Mouse (Mus musculus) thymus, postnatal 10 days (tissue): ENCODE measurements around the gene Slc25a39.

Experiments used
- DNase-seq, 2 experiments: peaks; one replicate each; pipeline ENCODE4 v3.0.0; 2021; ENCODE audit warnings: low spot score in 2 of 2

The Slc25a39 gene

DNA sequence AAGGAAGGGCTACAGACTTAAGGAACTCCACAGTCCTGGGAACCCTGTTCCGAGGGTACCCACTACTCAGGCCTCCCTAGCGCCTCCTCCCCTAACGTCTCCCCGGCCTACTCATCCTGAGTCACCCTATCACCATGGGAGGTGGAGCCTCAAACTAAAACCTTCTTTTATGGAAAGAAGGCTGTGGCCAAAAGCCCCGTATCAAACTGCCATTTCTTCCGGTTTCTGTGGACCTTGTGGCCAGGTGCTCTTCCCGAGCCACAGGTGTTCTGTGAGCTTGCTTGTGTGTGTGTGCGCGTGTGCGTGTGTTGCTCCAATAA, 28.7 kb upstream of the Slc25a39 start:
- no peak for DNase-seq

DNA sequence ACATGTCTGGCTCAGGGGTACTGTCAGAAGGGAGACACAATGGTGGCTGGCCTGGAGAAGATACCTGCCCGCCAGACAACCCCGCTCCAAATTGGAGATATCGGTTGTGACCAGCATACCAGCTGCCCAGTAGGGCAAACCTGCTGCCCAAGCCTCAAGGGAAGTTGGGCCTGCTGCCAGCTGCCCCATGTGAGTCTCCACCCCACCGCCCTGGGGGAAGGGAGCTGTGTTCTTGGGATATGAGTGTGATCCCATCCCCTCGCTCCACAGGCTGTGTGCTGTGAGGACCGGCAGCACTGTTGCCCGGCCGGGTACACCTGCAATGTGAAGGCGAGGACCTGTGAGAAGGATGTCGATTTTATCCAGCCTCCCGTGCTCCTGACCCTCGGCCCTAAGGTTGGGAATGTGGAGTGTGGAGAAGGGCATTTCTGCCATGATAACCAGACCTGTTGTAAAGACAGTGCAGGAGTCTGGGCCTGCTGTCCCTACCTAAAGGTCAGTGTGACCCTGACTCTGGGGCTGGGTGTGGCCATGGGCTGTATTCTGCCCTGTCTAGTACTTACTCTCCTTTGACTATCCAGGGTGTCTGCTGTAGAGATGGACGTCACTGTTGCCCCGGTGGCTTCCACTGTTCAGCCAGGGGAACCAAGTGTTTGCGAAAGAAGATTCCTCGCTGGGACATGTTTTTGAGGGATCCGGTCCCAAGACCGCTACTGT, 28.2 kb upstream of the Slc25a39 start:
- no peak for DNase-seq

DNA sequence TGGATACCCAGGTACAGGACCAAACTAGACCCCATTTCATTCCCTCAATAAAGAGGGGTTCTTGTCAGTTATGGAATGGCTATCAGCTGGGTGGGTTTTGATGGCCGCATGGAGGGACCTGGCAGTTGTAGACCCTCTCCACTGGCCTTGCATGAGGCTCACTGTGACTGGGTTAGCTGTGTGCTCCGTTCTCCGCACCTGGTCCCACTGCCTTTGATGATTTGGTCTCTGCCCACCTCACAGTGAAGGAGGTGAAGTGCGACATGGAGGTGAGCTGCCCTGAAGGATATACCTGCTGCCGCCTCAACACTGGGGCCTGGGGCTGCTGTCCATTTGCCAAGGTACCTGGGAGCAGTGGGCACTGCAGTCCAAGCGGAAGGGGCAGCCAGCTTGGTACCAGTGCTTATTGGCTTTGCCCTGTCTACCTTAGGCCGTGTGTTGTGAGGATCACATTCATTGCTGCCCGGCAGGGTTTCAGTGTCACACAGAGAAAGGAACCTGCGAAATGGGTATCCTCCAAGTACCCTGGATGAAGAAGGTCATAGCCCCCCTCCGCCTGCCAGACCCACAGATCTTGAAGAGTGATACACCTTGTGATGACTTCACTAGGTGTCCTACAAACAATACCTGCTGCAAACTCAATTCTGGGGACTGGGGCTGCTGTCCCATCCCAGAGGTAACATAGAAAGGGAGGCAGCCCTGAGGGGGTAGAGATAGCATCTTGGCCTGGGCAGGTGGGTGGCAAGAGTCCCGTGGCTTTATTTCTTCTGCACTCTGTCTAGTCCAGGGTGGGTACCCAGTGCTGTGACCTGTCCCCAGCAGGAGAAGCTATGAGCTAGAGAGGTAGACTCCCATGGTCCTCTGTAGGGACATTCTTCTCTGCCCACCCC, 27.3 kb upstream of the Slc25a39 start:
- DNase-seq = no peak

DNA sequence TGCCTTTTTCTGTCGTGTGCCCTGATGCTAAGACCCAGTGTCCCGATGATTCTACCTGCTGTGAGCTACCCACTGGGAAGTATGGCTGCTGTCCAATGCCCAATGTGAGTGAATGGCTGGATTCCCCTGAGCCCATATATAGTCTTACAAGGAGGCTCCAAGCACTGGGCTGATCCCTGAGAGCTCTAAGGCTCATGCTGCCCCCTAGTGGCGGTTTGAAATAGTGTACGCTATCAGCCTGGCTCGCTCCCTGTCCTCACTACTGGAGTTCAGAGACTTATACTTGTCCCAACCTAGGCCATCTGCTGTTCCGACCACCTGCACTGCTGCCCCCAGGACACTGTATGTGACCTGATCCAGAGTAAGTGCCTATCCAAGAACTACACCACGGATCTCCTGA, 26.7 kb upstream of the Slc25a39 start:
- DNase-seq = peak; percentile 52 to 86

DNA sequence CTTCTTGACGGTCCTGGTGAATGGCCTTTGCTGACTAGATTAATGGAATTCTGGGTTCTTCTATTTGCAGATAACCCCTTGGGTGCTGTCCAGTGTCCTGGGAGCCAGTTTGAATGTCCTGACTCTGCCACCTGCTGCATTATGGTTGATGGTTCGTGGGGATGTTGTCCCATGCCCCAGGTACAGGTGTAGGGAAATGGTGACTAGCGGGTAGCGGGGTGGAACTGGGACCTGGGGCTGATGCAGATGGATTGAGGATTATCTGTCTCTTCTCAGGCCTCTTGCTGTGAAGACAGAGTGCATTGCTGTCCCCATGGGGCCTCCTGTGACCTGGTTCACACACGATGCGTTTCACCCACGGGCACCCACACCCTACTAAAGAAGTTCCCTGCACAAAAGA, 26.1 kb upstream of the Slc25a39 start:
- no peak for DNase-seq

DNA sequence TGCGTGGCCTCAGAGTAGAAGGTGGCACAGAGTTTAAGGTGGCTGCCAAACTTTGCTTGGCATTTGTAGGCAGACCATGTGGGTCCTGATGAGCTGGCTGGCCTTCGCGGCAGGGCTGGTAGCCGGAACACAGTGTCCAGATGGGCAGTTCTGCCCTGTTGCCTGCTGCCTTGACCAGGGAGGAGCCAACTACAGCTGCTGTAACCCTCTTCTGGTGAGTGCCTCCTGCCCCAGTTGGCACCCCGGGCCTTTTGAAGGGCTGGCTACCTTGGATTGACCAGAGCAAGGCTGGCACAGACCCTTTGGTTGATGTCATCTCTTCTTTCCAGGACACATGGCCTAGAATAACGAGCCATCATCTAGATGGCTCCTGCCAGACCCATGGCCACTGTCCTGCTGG, 25.1 kb upstream of the Slc25a39 start:
- DNase-seq = no peak

DNA sequence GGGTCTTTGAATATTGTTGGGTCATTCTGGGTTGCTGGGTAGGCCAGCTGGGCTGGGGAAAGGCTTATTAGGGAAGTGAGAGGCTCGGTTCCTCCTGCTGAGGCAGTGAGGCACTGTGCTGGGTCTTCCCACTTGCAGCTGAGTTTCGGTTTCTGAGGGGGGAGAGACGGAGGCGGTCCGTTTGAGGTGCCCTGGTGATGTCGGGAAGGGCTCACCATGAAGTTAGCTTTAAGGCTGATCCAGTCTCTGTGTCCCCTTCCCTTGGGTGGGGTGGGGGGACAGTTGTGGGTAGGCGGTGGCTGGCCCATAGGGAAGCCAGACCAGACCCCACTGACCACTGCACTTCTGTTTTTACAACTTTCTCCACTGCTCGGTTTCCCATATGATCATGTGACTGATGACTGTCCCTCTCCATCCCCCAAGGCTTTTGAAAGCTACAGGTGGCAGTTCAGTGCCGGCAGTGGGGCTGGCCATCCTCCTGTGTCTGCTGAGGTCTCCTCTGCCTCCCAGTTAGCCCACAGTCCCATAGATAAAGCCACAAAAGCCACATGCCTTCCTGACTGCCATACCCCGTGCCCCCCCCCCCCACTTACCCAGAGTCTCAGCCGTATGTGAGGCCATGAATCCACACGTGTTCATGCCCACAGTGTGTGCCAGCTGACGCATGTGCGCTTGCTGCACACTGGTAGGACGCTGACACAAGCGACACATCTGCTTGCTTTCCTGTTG, 24.5 kb upstream of the Slc25a39 start:
- no peak for DNase-seq

DNA sequence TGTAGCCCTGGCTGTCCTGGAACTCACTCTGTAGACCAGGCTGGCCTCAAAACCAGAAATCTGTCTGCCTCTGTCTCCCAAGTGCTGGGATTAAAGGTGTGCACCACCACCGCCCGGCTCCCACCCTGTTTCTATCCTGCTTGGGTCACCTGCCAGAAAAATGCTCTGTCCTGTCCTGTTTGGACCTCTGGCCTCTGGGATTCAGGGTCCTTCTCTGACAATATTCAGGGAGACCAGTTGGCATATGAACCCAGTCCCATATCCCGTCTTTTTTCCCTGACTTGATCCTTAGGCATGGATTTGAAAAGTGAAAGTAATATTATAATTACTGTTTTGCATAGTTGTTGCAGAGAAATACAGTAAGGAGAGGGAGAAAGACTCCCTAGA, 24.0 kb upstream of the Slc25a39 start:
- no peak for DNase-seq

DNA sequence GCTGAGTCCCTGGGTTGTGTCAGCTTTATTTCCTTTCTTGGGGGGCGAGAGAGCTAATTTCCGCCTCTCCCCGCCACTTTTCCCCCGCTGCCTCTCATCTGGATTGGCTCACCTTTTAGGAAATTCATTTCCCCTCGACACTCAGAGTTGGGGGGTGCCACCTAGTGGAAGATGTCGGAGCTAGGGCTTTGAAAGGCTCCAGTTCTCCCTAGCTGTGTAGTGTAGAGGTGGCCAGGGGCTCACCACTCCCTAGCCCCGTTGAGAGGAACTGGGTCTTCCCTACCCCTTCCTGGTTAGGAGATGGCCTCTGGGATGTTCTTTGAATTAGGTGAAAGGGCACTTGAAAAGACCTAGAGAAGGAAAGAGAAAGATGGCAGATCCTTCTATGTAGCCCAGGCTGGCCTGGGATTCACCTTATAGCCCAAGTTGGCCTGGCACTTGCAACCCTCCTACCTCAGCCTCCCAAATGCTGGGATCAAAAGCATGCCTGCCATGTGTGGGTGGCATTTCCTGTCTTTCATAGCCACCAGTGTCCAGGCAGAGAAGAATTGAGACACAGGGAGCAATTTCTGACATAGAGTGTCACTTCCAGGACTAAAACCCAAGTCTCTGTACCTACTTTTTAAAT, 23.4 kb upstream of the Slc25a39 start:
- peak; percentile 58 to 82 for DNase-seq

DNA sequence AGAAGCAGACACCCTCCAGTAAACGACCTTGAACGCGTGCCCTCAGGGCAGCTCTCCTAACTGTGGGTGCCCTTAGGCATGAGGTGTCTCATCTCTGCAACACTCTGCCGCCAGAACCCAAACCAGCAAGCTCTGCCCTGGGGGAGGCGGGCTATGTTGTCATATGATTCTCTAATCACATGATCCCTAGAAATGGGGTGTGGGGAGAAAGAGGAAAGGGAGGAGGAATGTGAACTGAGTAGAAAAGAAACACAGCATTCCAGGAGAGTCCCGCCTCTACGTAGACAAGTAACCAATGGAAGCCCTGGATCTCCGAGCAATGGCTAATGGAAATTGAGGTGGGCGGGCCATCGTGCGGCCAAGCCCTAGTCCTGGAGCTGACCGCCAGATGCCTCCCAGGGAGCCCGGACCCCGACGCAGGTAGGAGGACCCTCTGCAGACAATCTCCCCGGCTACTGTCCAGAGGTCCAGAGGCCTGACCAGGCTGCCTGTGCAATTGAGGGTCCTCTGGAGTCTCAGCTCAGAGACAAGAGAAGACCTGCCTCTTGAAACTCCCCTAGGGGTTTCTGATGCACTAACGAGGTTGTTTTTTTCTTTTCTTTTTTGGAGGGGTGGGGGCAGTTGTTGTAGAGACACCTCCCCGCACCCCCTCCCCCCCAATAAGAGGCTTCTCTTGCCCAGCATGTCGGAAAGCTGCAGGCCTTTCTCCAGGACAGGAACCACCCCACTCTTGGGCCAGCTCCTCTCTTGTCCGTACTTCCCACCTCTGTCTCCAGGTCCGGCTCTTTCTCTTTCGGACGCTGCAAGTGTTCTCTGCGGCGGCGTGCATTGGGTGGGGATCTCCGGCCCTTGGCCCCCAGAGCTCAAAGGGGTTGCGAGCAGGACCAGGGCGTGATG, 22.6 kb upstream of the Slc25a39 start, which contains the start of gene Grn:
Gene Grn (plus strand): TSS at position 195 of the 897 bp plus-strand sequence.
- DNase-seq = peak in 1 of 2 experiments; percentile 34

DNA sequence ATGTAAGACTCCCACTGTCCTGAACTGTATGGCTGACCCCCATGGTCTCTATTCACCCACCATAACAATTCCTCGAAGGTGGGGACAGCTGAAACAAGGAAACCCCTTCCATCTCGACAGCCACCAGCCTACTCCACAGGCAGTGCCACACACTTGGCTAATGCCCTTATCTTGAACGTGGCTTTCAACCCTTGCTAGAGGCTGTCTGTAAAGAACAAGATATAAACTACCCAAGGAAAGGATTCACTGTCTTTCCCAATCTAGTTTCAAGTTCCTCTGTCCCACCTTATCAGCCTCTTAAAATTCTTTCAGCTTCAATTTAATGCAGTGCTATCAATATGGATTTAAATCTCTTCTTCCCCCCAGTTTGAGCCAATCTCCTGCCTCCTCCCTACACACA, 21.8 kb upstream of the Slc25a39 start:
- DNase-seq = no peak

DNA sequence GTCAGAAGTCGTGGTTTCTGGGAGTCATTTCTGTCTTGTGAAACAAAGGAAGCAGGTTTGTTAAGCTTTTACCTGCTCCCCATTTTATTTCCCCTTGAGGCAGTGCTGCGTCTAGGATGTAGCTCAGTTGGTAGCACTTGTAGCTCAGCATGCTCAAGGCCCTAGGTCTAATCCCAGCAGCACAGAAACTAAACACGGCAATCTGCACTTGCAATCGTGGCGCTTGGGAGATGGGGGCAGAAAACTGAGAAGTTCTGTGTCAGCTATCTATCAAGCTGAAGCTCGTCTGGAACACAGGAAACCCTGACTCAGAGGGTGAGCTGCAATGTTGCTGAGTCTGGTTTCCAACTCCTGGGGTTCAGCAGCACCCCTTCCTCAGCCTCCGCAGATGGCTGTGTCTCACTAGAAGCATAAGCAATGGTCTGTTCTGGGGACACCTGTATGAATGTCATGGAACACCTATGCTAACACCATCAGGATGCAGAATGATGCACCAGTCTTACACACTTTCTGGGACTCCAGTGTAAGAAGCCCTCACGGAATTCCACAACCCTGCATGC, 21.3 kb upstream of the Slc25a39 start:
- DNase-seq = no peak

DNA sequence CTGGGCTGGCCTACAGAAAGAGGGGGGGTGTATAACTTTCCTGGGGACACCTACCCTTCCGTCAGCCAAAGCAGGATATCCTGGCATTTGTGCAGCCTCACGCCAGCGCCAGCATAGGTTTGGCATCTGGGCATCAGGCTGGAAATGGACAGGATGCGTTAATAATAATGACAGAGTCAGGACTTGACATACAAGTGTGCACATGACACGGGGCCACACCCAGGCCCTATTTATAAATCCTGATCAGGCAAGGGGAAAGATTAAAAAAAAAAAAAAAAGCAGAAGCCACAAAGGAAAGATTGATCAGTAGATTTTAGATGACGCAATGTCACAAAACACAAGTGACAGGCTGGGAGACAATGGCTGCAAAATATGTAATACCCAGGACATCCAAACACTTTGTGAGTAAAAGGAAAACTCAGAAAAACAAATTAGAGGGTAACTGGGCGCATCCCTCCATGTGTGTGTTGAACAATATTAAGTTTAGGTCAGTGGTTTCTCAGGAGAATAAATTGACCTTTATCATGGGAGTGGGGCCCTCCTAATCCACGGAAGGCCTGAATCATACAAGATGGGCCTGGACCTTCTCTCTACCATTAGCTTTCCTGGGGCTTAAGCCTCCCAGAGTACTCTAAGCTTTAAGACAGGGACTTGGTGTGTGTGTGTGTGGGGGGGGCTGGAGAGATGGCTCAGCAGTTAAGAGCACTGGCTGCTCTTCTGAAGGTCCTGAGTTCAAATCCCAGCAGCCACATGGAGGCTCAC, 18.0 kb upstream of the Slc25a39 start:
- DNase-seq = no peak

DNA sequence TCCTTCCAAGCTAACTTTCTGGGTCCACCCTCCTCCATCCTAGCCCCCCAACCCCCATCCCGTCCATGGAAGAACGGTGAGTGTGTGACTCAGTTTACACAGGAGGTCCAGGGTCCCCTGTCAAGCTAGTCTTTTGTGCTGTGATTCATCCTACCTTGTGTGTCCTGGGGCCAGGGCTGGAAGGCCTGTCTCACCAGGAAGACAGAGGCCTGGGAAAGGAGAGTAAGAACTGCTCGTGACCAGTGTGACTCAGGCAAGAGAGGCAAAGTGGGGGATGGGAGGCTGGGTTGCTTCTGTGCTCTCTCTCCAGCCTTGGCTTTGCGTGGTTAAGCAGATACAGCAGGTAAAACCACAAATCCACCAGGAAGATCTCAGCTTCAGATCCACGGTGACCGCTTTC, 16.9 kb upstream of the Slc25a39 start:
- no peak for DNase-seq

DNA sequence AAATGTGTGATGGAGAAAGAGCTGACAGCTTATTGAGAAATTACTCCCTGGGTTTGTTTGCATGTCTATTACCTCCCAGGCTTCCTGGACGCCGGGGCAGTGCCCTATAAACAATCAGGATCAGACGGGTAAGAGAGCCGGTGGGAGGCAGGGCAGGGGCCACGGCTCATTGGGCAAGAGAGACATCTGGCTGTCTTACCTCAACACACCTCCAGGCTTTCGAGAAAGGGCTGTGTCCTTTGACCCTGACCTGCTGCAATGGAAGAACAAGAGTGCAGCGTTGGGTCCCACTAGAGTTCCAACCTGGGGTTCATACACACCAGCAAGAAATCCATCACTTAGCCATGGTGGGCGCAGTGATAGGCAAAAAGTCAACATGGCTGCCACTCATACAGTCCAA, 13.8 kb upstream of the Slc25a39 start:
- no peak for DNase-seq

DNA sequence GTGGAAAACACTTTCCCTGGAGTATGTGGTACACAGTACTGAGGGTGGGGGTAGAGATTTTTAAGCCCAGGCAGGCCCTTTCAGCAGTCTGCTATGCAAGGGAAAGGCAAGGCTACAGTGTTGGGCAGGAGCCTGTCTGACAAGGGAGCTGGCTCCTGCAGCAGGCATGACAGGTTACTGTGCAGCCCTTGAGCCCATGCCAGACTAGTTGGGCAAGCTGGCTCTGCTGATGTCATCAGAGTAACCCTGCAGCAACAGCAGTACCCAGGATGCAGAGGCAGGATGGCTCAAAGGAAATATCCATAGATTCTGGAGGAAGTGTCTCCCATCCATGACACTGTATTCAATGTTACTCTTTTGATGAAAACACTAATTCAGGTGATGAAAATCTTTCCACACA, 11.1 kb upstream of the Slc25a39 start:
- DNase-seq = no peak

DNA sequence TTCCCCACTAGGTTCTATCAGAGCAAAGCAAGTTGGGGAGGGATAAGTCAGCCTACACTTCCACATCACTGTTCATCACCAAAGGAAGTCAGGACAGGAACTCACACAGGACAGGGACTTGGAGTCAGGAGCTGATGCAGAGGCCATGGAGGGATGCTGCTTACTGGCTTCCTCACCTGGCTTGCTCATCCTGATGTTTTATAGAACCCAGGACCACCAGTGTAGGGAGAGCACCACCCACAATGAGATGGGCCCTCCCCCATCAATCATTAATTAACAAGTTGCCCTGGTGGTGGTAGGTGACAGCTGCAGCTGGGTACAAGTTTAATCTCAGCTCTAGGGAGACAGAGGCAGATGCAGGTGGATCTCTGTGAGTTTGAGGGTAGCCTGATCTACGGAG, 9.4 kb upstream of the Slc25a39 start:
- no peak for DNase-seq

DNA sequence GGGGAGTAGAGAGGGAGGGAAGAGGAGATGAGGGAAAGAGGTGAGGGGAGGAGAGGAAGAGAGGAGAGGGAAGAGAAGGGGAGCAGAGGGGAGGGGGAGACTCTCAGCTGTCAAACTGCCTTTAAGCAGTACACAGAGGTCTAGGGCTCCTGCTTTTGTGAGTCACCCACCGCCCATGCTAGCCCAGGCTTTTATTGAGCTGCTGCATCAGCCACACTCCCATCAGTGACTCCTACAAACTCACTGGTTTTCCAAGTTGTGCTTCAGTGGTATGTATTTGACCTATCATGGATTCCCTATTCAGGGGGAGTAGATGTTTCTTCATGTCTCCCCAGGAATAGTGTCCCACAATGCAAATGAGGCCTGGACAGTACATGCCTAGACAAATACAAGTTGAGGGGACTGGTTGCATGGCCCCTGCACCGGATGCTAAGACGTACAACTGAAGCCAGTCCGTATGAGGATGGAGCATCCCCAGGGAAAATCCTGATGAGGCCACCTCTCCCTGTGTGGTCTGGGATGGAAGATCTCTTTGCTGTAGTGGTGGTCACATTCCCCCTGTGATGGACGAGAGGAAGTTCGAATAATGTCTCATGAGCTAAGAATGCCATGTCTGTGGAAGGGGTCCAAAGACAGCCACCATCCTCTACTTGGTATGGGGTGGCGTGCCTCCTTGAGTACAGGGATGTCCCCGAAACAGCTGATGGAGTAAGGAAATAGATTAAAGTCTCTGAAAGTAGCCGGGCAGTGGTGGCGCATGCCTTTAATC, 7.5 kb upstream of the Slc25a39 start:
- no peak for DNase-seq

DNA sequence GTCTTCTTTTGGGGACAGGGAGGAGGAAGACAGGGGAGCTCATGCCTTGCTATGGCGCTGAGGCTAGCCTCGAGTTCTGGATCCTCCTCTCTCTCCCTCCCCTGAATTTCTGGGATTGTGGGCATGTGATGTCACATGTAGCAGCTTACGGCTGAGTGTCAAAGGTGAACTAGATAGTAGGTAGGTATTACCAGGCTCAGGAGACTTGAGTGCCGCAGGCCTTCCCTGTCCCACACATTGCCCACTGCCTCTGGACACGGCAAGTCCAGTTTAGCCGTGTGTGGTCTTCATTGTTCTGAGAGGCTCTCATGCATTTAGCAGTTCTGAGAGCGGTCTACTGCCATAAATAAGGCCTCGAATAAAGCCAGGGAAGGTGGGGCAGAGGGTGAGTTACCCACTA, 5.3 kb upstream of the Slc25a39 start:
- no peak for DNase-seq
